Mouse (Mus musculus) forebrain, embryonic 10.5 days (tissue): ENCODE measurements around the gene Steap1. TPM values are rescaled to one million over a fixed set of nuclear protein-coding genes. Genes with fewer than 3 reads are reported as not detected.

ENCODE experiments used
- DNase-seq: peaks from one replicate; pipeline ENCODE4 v3.0.0-alpha.2; 2017; ENCODE audit warnings: low spot score; ENCODE audit errors: extremely low spot score
- H3K27ac ChIP-seq: fragments of 300-500 bp; sonication (generic); 2 replicates; pipeline ENCODE4 v1.5.1; 2016; ENCODE audit warnings: mild to moderate bottlenecking
- H3K27me3 ChIP-seq: fragments of 300-500 bp; sonication (generic); 2 replicates; pipeline ENCODE4 v1.6.1; 2016; ENCODE audit warnings: mild to moderate bottlenecking; ENCODE audit not compliant: poor library complexity, severe bottlenecking
- H3K36me3 ChIP-seq: fragments of 300-500 bp; sonication (generic); replicated peaks from 2 replicates; pipeline ENCODE4 v1.6.1; 2016; ENCODE audit warnings: mild to moderate bottlenecking, moderate library complexity
- H3K4me1 ChIP-seq: fragments of 300-500 bp; sonication (generic); 2 replicates; pipeline ENCODE4 v1.6.1; 2016
- H3K4me3 ChIP-seq: fragments of 300-500 bp; sonication (generic); 2 replicates; pipeline ENCODE4 v1.5.1; 2016; ENCODE audit warnings: mild to moderate bottlenecking, moderate library complexity
- H3K9me3 ChIP-seq: fragments of 300-500 bp; sonication (generic); 2 replicates; pipeline ENCODE4 v1.6.1; 2016; ENCODE audit warnings: mild to moderate bottlenecking, moderate library complexity
- WGBS: fragments of 180-500 bp; shearing (Covaris S2); methylation state at CpG from one replicate; pipeline ENCODE4 v1.1.7; 2016; 5-methylcytosine and 5-hydroxymethylcytosine counted together
- polyA plus RNA-seq: library from polyadenylated mRNA; unstranded; fragments of >200 nt; fragmentation: Nextera tagmentation; extraction: Ambion mirVana; gene quantifications from 2 replicates; pipeline ENCODE4 v1.2.1, GENCODE M21; 2016

The Steap1 gene
- polyA plus RNA-seq, 1 experiment from 2014 or later: 5.5 TPM

GRCm38 (mm10) chr5:5705019-5705418, 44.1 kb downstream of the Steap1 start:
- no peak for DNase-seq

GRCm38 (mm10) chr5:5700386-5700785, 48.7 kb downstream of the Steap1 start:
- H3K4me1 ChIP-seq: no peaks in the 10 kb centered on the region
- no peak overlapping the region for H3K27ac ChIP-seq
- H3K9me3 ChIP-seq: no peaks in the 10 kb centered on the region
- no peak for DNase-seq
- no peaks in the 10 kb centered on the region for H3K27me3 ChIP-seq
- no peak overlapping the region for H3K4me3 ChIP-seq
- 79% methylated on average over 2 of the region's 2 CpGs for WGBS
- no peaks in the 10 kb centered on the region for H3K36me3 ChIP-seq

More at GRCm38 (mm10) chr5:5705019-5705418, 44.1 kb downstream of the Steap1 start:
- Histone ChIP-seq H3K27ac (no peak overlapping the region), H3K4me3 (no peak overlapping the region), H3K36me3 (no peaks in the 10 kb centered on the region), H3K4me1 (peaks cover 9% of the 10 kb centered on the region), H3K27me3 (no peaks in the 10 kb centered on the region), H3K9me3 (no peaks in the 10 kb centered on the region)
- WGBS: 67% methylated on average over 2 of the region's 2 CpGs

- Histone ChIP-seq H3K9me3 (no peaks in the 10 kb centered on the region), H3K4me1 (peaks cover 6% of the 10 kb centered on the region), H3K4me3 (no peak overlapping the region), H3K27me3 (no peaks in the 10 kb centered on the region), H3K36me3 (no peaks in the 10 kb centered on the region), H3K27ac (no peak overlapping the region)
- 69% methylated on average over 3 of the region's 3 CpGs for whole genome bisulfite sequencing
- no peak for DNase-seq
Observed at GRCm38 (mm10) chr5:5698830-5699229, 50.3 kb downstream of the Steap1 start.

GRCm38 (mm10) chr5:5695401-5695942, 53.7 kb downstream of the Steap1 start:
- 92% methylated on average over 5 of the region's 5 CpGs for WGBS
- Histone ChIP-seq H3K4me1 (peaks cover 18% of the 10 kb centered on the region), H3K36me3 (no peaks in the 10 kb centered on the region), H3K4me3 (no peak overlapping the region), H3K27ac (no peak overlapping the region), H3K27me3 (peaks cover 18% of the 10 kb centered on the region), H3K9me3 (no peaks in the 10 kb centered on the region)
- no peak for DNase-seq

- under 1% methylated on average over 64 of the region's 66 CpGs for WGBS
- peaks cover 18% of the 10 kb centered on the region for H3K27me3 ChIP-seq
- H3K27ac ChIP-seq: peak within 1 kb of the TSS; percentile 93
- peaks cover 18% of the 10 kb centered on the region for H3K4me1 ChIP-seq
- H3K4me3 ChIP-seq: peak within 1 kb of the TSS; percentile 87
- H3K9me3 ChIP-seq: no peaks in the 10 kb centered on the region
- peak; percentile 51 for DNase-seq
- no peaks in the 10 kb centered on the region for H3K36me3 ChIP-seq
Observed at GRCm38 (mm10) chr5:5693956-5694653, 55.0 kb downstream of the Steap1 start, which contains the start of gene Steap2. Gene Steap2 (minus strand): TSS chr5:5694578.

GRCm38 (mm10) chr5:5693541-5693955, 55.6 kb downstream of the Steap1 start:
- DNase-seq: peak; percentile 47
- WGBS: under 1% methylated on average over 29 of the region's 29 CpGs
- Histone ChIP-seq H3K36me3 (no peaks in the 10 kb centered on the region), H3K4me1 (peaks cover 18% of the 10 kb centered on the region), H3K27me3 (peaks cover 18% of the 10 kb centered on the region), H3K27ac (peak overlapping the region; percentile 93), H3K4me3 (peak overlapping the region; percentile 87), H3K9me3 (no peaks in the 10 kb centered on the region)

- no peaks in the 10 kb centered on the region for H3K36me3 ChIP-seq
- H3K4me1 ChIP-seq: peaks cover 18% of the 10 kb centered on the region
- DNase-seq: no peak
- peak overlapping the region; percentile 87; the same call in 1 of the 2 replicates for H3K4me3 ChIP-seq
- no peak overlapping the region for H3K27ac ChIP-seq
- WGBS: 75% methylated on average over 4 of the region's 4 CpGs
- H3K9me3 ChIP-seq: no peaks in the 10 kb centered on the region
- H3K27me3 ChIP-seq: peaks cover 18% of the 10 kb centered on the region
Observed at GRCm38 (mm10) chr5:5692167-5692738, 56.9 kb downstream of the Steap1 start.

GRCm38 (mm10) chr5:5688945-5689540, 60.1 kb downstream of the Steap1 start:
- Histone ChIP-seq H3K9me3 (no peaks in the 10 kb centered on the region), H3K27ac (no peak overlapping the region), H3K36me3 (no peaks in the 10 kb centered on the region), H3K27me3 (peaks cover 18% of the 10 kb centered on the region), H3K4me1 (peaks cover 12% of the 10 kb centered on the region), H3K4me3 (no peak overlapping the region)
- 88% methylated on average over 8 of the region's 8 CpGs for WGBS
- no peak for DNase-seq

GRCm38 (mm10) chr5:5688228-5688627, 60.9 kb downstream of the Steap1 start:
- Histone ChIP-seq H3K27me3 (peaks cover 18% of the 10 kb centered on the region), H3K36me3 (no peaks in the 10 kb centered on the region), H3K9me3 (no peaks in the 10 kb centered on the region), H3K4me3 (no peak overlapping the region), H3K27ac (no peak overlapping the region), H3K4me1 (peaks cover 7% of the 10 kb centered on the region)
- no peak for DNase-seq
- 92% methylated on average over 6 of the region's 6 CpGs for whole genome bisulfite sequencing

- Histone ChIP-seq H3K4me1 (no peaks in the 10 kb centered on the region), H3K36me3 (no peaks in the 10 kb centered on the region), H3K27me3 (0 out of 2 replicates have a peak, but pooled peaks cover 6% of the 10 kb centered on the region), H3K27ac (no peak overlapping the region), H3K4me3 (no peak overlapping the region), H3K9me3 (no peaks in the 10 kb centered on the region)
- WGBS: 13% methylated on average over 1 of the region's 1 CpGs
- no peak for DNase-seq
Observed at GRCm38 (mm10) chr5:5686973-5687372, 62.2 kb downstream of the Steap1 start.
